Mouse (Mus musculus) lung, adult 2 months (tissue): ENCODE results near the gene Colgalt2.

Source experiments
- CTCF ChIP-seq: fragments of 200-500 bp; IDR thresholded peaks from 2 replicates; pipeline ENCODE4 v1.5.1; 2011; ENCODE audit warnings: mild to moderate bottlenecking, low read length, control low read depth; ENCODE audit not compliant: insufficient read depth
- POLR2A ChIP-seq: fragments of 200-500 bp; IDR thresholded peaks from 2 replicates; pipeline ENCODE4 v1.6.1; 2011; ENCODE audit warnings: low read depth, mild to moderate bottlenecking, control low read depth, low read length, borderline replicate concordance; ENCODE audit errors: extremely low read depth

DNA sequence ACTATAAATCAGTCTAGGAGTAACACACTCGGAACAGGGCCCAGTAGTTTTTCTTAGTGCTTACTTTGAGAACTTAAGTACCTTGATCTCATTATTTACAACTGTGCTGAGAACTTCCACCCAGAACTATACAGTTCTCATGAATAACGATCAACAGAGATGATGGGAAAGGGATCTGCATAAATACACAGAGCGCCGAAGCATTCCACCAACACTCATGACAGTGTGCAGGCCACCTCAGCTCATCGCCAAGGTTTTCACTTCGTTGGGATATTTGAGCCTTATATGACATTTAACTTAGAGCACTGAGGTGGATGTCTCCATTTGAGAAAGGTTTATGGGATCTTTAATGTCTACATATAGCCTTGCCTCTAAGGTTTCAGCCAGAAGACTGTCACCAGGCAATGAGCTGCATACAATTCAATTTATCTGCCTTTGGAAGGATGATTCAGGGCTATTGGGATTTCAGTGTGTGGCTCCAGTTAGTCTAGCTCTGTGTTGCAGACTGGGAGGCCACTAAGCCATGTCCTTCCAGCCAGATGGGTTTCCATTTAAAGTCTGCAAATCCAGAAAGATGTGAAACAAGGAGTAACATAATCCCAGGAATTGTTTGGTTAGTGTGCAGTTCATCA, 143.2 kb downstream of the Colgalt2 start:
- no peak for TF ChIP-seq CTCF
- no peak for TF ChIP-seq POLR2A
